ENCODE assay signal across 8 mouse cellular contexts in genomic region chr9:114527992-114528679, GRCm38 (mm10). TPM values are rescaled to one million over a fixed set of nuclear protein-coding genes. Genes with fewer than 3 reads are reported as not detected.
DNase-seq lines count a peak whose midpoint lies in the region; ATAC-seq and TF ChIP-seq lines count a peak whose summit lies in the region.

No protein-coding gene starts in this region.

- no peak overlapping the region for H3K27ac ChIP-seq in midbrain, embryonic 11.5 days (ENCODE audit: low read depth, low read length)
- no peak overlapping the region for H3K27ac ChIP-seq in midbrain, postnatal 0 days (ENCODE audit: low read depth, low read length)
- H3K27ac ChIP-seq in forebrain, embryonic 16.5 days (ENCODE audit: low read length), result no peak overlapping the region
- no peak overlapping the region for H3K27ac ChIP-seq in intestine, postnatal 0 days (ENCODE audit: low read depth, low read length)
- H3K27ac ChIP-seq in lung, embryonic 16.5 days (ENCODE audit: low read length), result peak overlapping the region; percentile 84

- peak overlapping the region; percentile 28; the same call in 1 of the 2 replicates for H3K4me2 ChIP-seq in midbrain, embryonic 11.5 days
- no peak overlapping the region for H3K4me2 ChIP-seq in midbrain, postnatal 0 days (ENCODE audit: low read depth, low read length, poor library complexity, severe bottlenecking)
- H3K4me2 ChIP-seq in forebrain, embryonic 16.5 days (ENCODE audit: low read length), result no peak overlapping the region
- peak overlapping the region; percentile 61 for H3K4me2 ChIP-seq in intestine, postnatal 0 days (replicated peaks; ENCODE audit: low read depth)
- peak overlapping the region; percentile 4 for H3K4me2 ChIP-seq in lung, embryonic 16.5 days (ENCODE audit: low read depth, low read length)

- no peak overlapping the region for H3K4me3 ChIP-seq in midbrain, embryonic 11.5 days (ENCODE audit: low read depth, low read length)
- no peak overlapping the region for H3K4me3 ChIP-seq in midbrain, postnatal 0 days (ENCODE audit: low read depth, low read length)
- no peak overlapping the region for H3K4me3 ChIP-seq in forebrain, embryonic 16.5 days (replicated peaks; ENCODE audit: low read length)
- H3K4me3 ChIP-seq in intestine, postnatal 0 days (ENCODE audit: low read depth, low read length), result no peak overlapping the region
- H3K4me3 ChIP-seq in lung, embryonic 16.5 days (ENCODE audit: low read length), result no peak overlapping the region

- peaks cover 2% of the 10 kb centered on the region; the same call in 1 of the 2 replicates for H3K36me3 ChIP-seq in midbrain, embryonic 11.5 days (ENCODE audit: control insufficient read depth, insufficient read depth, low read length)
- no peaks in the 10 kb centered on the region for H3K36me3 ChIP-seq in midbrain, postnatal 0 days (ENCODE audit: insufficient read depth, low read length)
- no peaks in the 10 kb centered on the region for H3K36me3 ChIP-seq in forebrain, embryonic 16.5 days (ENCODE audit: control insufficient read depth, insufficient read depth)
- no peaks in the 10 kb centered on the region for H3K36me3 ChIP-seq in intestine, postnatal 0 days (ENCODE audit: control insufficient read depth, insufficient read depth)
- H3K36me3 ChIP-seq in lung, embryonic 16.5 days (ENCODE audit: control insufficient read depth, insufficient read depth, low read length), result no peaks in the 10 kb centered on the region

- peaks cover 36% of the 10 kb centered on the region for H3K4me1 ChIP-seq in midbrain, embryonic 11.5 days (ENCODE audit: control insufficient read depth, insufficient read depth, low read length)
- H3K4me1 ChIP-seq in midbrain, postnatal 0 days (ENCODE audit: insufficient read depth, low read length), result peaks cover 4% of the 10 kb centered on the region; the same call in 1 of the 2 replicates
- H3K4me1 ChIP-seq in forebrain, embryonic 16.5 days (replicated peaks; ENCODE audit: control insufficient read depth, insufficient read depth, low read length), result peaks cover 12% of the 10 kb centered on the region
- 0 out of 2 replicates have a peak, but pooled peaks cover 4% of the 10 kb centered on the region for H3K4me1 ChIP-seq in intestine, postnatal 0 days (replicated peaks; ENCODE audit: control insufficient read depth, insufficient read depth, low read length)
- H3K4me1 ChIP-seq in lung, embryonic 16.5 days (replicated peaks; ENCODE audit: control insufficient read depth, insufficient read depth, low read length), result peaks cover 32% of the 10 kb centered on the region

- H3K27me3 ChIP-seq in midbrain, embryonic 11.5 days (ENCODE audit: control insufficient read depth, insufficient read depth, low read length), result no peaks in the 10 kb centered on the region
- no peaks in the 10 kb centered on the region for H3K27me3 ChIP-seq in midbrain, postnatal 0 days (ENCODE audit: insufficient read depth, low read length)
- no peaks in the 10 kb centered on the region for H3K27me3 ChIP-seq in forebrain, embryonic 16.5 days (replicated peaks; ENCODE audit: control insufficient read depth, insufficient read depth, low read length)
- no peaks in the 10 kb centered on the region for H3K27me3 ChIP-seq in intestine, postnatal 0 days (replicated peaks; ENCODE audit: control insufficient read depth, insufficient read depth, low read length)
- H3K27me3 ChIP-seq in lung, embryonic 16.5 days (ENCODE audit: control insufficient read depth, insufficient read depth, low read depth, low read length), result no peaks in the 10 kb centered on the region

- H3K9me3 ChIP-seq in midbrain, embryonic 11.5 days (ENCODE audit: control insufficient read depth, low read length), result no peaks in the 10 kb centered on the region
- no peaks in the 10 kb centered on the region for H3K9me3 ChIP-seq in midbrain, postnatal 0 days (ENCODE audit: low read length)
- H3K9me3 ChIP-seq in forebrain, embryonic 16.5 days (ENCODE audit: control insufficient read depth, low read length), result no peaks in the 10 kb centered on the region
- H3K9me3 ChIP-seq in intestine, postnatal 0 days (ENCODE audit: control insufficient read depth), result no peaks in the 10 kb centered on the region
- H3K9me3 ChIP-seq in lung, embryonic 16.5 days (ENCODE audit: control insufficient read depth, low read length), result no peaks in the 10 kb centered on the region

- ATAC-seq in midbrain, embryonic 11.5 days (ENCODE audit: low FRiP score), result peak; percentile 68
- no peak for ATAC-seq in midbrain, postnatal 0 days (ENCODE audit: low FRiP score)
- ATAC-seq in forebrain, embryonic 16.5 days, result peak; percentile 38; the same call in 1 of the 2 replicates
- ATAC-seq in intestine, postnatal 0 days, result no peak
- peak; percentile 73 for ATAC-seq in lung, embryonic 16.5 days (ENCODE audit: low read depth)
- ATAC-seq in megakaryocyte, adult 5-6 weeks (ENCODE audit: poor library complexity, severe bottlenecking), result no peak

- DNase-seq in midbrain, embryonic 11.5 days (ENCODE audit: low spot score, missing footprints), result peak; percentile 93
- no peak for DNase-seq in midbrain, postnatal 0 days (ENCODE audit: low spot score)
- DNase-seq in cerebellum, adult 11 months, result no peak
- DNase-seq in left cerebral cortex, adult 11 months (ENCODE audit: low spot score), result no peak

- no peak overlapping the region for H3K9ac ChIP-seq in midbrain, embryonic 11.5 days (ENCODE audit: low read length)
- H3K9ac ChIP-seq in midbrain, postnatal 0 days (replicated peaks; ENCODE audit: low read length, poor library complexity, severe bottlenecking), result no peak overlapping the region
- no peak overlapping the region for H3K9ac ChIP-seq in forebrain, embryonic 16.5 days (replicated peaks; ENCODE audit: low read depth, low read length)
- no peak overlapping the region for H3K9ac ChIP-seq in intestine, postnatal 0 days (ENCODE audit: low read depth, low read length)
- H3K9ac ChIP-seq in lung, embryonic 16.5 days (ENCODE audit: low read length), result no peak overlapping the region

- WGBS in midbrain, embryonic 11.5 days, result 5% methylated on average over 17 of the region's 17 CpGs
- WGBS in midbrain, postnatal 0 days, result 18% methylated on average over 17 of the region's 17 CpGs
- WGBS in forebrain, embryonic 16.5 days, result 8% methylated on average over 17 of the region's 17 CpGs
- 26% methylated on average over 17 of the region's 17 CpGs for WGBS in intestine, postnatal 0 days
- WGBS in lung, embryonic 16.5 days, result 12% methylated on average over 17 of the region's 17 CpGs

- TF ChIP-seq CTCF in midbrain, postnatal 0 days (IDR thresholded peaks at IDR 0.05), result no peak
- no peak for TF ChIP-seq CTCF in intestine, postnatal 0 days (IDR thresholded peaks at IDR 0.05; ENCODE audit: low read depth)

RNA-seq across cellular contexts. Expression of gene C130032M10Rik, which starts 12.6 kb away (rescaled TPM):
- polyA plus RNA-seq in midbrain, embryonic 11.5 days (2014; fragmentation: Nextera tagmentation; extraction: Ambion mirVana), result not detected in 2 replicates
- total RNA-seq in midbrain, postnatal 0 days (2014; rRNA removed), result not detected in 2 replicates
- polyA plus RNA-seq in midbrain, postnatal 0 days (2015; fragmentation: Nextera tagmentation; extraction: Ambion mirVana), result not detected in 2 replicates
- not detected in 2 replicates for polyA plus RNA-seq in forebrain, embryonic 16.5 days (2015; fragmentation: Nextera tagmentation; extraction: Ambion mirVana)
- polyA plus RNA-seq in intestine, postnatal 0 days (2015; fragmentation: Nextera tagmentation; extraction: Ambion mirVana), result not detected in 2 replicates
- polyA plus RNA-seq in lung, embryonic 16.5 days (2015; fragmentation: Nextera tagmentation; extraction: Ambion mirVana), result 0.21 and 0.72 TPM in 2 replicates
- not detected in 2 replicates for total RNA-seq in megakaryocyte, adult 5-6 weeks (2015)
- not detected in 2 replicates for total RNA-seq in megakaryocyte, adult 5-6 weeks (2017)

RNA-seq across cellular contexts. Expression of gene Ccr4, which starts 23.4 kb away (rescaled TPM):
- polyA plus RNA-seq in midbrain, embryonic 11.5 days (2014; fragmentation: Nextera tagmentation; extraction: Ambion mirVana), result not detected in 2 replicates
- not detected in 2 replicates for total RNA-seq in midbrain, postnatal 0 days (2014; rRNA removed)
- polyA plus RNA-seq in midbrain, postnatal 0 days (2015; fragmentation: Nextera tagmentation; extraction: Ambion mirVana), result not detected in 2 replicates
- not detected in 2 replicates for polyA plus RNA-seq in forebrain, embryonic 16.5 days (2015; fragmentation: Nextera tagmentation; extraction: Ambion mirVana)
- polyA plus RNA-seq in intestine, postnatal 0 days (2015; fragmentation: Nextera tagmentation; extraction: Ambion mirVana), result 2.3 TPM in 2 replicates
- 0.11 and 0.25 TPM in 2 replicates for polyA plus RNA-seq in lung, embryonic 16.5 days (2015; fragmentation: Nextera tagmentation; extraction: Ambion mirVana)
- 0.18 TPM in 1 of 2 replicates, not detected in the other for total RNA-seq in megakaryocyte, adult 5-6 weeks (2015)
- total RNA-seq in megakaryocyte, adult 5-6 weeks (2017), result 0.07 TPM in 1 of 2 replicates, not detected in the other

RNA-seq across cellular contexts. Expression of gene Trim71, which starts 36.0 kb away (rescaled TPM):
- 1.6 and 2.2 TPM in 2 replicates for polyA plus RNA-seq in midbrain, embryonic 11.5 days (2014; fragmentation: Nextera tagmentation; extraction: Ambion mirVana)
- total RNA-seq in midbrain, postnatal 0 days (2014; rRNA removed), result 0.14 and 0.27 TPM in 2 replicates
- polyA plus RNA-seq in midbrain, postnatal 0 days (2015; fragmentation: Nextera tagmentation; extraction: Ambion mirVana), result 0.14 and 0.15 TPM in 2 replicates
- polyA plus RNA-seq in forebrain, embryonic 16.5 days (2015; fragmentation: Nextera tagmentation; extraction: Ambion mirVana), result 0.12 and 0.13 TPM in 2 replicates
- 1.5 and 2.0 TPM in 2 replicates for polyA plus RNA-seq in intestine, postnatal 0 days (2015; fragmentation: Nextera tagmentation; extraction: Ambion mirVana)
- 0.79 and 0.87 TPM in 2 replicates for polyA plus RNA-seq in lung, embryonic 16.5 days (2015; fragmentation: Nextera tagmentation; extraction: Ambion mirVana)
- not detected in 2 replicates for total RNA-seq in megakaryocyte, adult 5-6 weeks (2015)
- not detected in 2 replicates for total RNA-seq in megakaryocyte, adult 5-6 weeks (2017)

Comparison
In these comparisons a context has a peak if more than half of its experiments do, and no peak if none do; other contexts are left out.
1. ATAC-seq: peak in midbrain, embryonic 11.5 days (single experiment), forebrain, embryonic 16.5 days (single experiment) and lung, embryonic 16.5 days (single experiment); none in midbrain, postnatal 0 days (single experiment), intestine, postnatal 0 days (single experiment) and megakaryocyte, adult 5-6 weeks (single experiment).
2. H3K4me2 ChIP-seq: peak in midbrain, embryonic 11.5 days (single experiment), intestine, postnatal 0 days (single experiment) and lung, embryonic 16.5 days (single experiment); none in midbrain, postnatal 0 days (single experiment) and forebrain, embryonic 16.5 days (single experiment).